Mouse (Mus musculus) heart, embryonic 12.5 days (tissue): Measurements from ENCODE around the gene Dennd1a. TPM values are rescaled to one million over a fixed set of nuclear protein-coding genes. Genes with fewer than 3 reads are reported as not detected.
A peak's percentile ranks its signal among the peaks of the same experiment; 100 is the strongest.

Experiments used
- ATAC-seq: fragments of 200-750 bp; cut with Nextera tagmentation; 2 replicates; pipeline ENCODE4 v1.8.0; 2017; ENCODE audit warnings: moderate TSS enrichment, moderate library complexity; ENCODE audit not compliant: insufficient number of reproducible peaks, low FRiP score
- H3K27ac ChIP-seq: fragments of 300-500 bp; sonication (generic); 2 replicates; pipeline ENCODE4 v1.5.1; 2016; ENCODE audit warnings: mild to moderate bottlenecking, moderate library complexity; ENCODE audit not compliant: poor library complexity, severe bottlenecking
- H3K27me3 ChIP-seq: fragments of 300-500 bp; sonication (generic); replicated peaks from 2 replicates; pipeline ENCODE4 v1.6.1; 2016; ENCODE audit warnings: mild to moderate bottlenecking, moderate library complexity
- H3K36me3 ChIP-seq: fragments of 300-500 bp; sonication (generic); 2 replicates; pipeline ENCODE4 v1.6.1; 2016; ENCODE audit warnings: mild to moderate bottlenecking, moderate library complexity
- H3K4me1 ChIP-seq: fragments of 300-500 bp; sonication (generic); replicated peaks from 2 replicates; pipeline ENCODE4 v1.6.1; 2016; ENCODE audit warnings: mild to moderate bottlenecking
- H3K4me2 ChIP-seq: fragments of 300-500 bp; sonication (generic); 2 replicates; pipeline ENCODE4 v1.6.1; 2016; ENCODE audit warnings: mild to moderate bottlenecking, moderate library complexity
- H3K4me3 ChIP-seq: fragments of 300-500 bp; sonication (generic); 2 replicates; pipeline ENCODE4 v1.5.1; 2016; ENCODE audit warnings: mild to moderate bottlenecking
- H3K9ac ChIP-seq: fragments of 300-500 bp; sonication (generic); 2 replicates; pipeline ENCODE4 v1.6.1; 2016; ENCODE audit warnings: mild to moderate bottlenecking, moderate library complexity
- H3K9me3 ChIP-seq: fragments of 300-500 bp; sonication (generic); replicated peaks from 2 replicates; pipeline ENCODE4 v1.6.1; 2016; ENCODE audit warnings: mild to moderate bottlenecking, moderate library complexity
- WGBS: fragments of 180-500 bp; shearing (Covaris S2); methylation state at CpG from one replicate; pipeline ENCODE4 v1.1.7; 2016; 5-methylcytosine and 5-hydroxymethylcytosine counted together
- polyA plus RNA-seq: library from polyadenylated mRNA; unstranded; fragments of >200 nt; fragmentation: Nextera tagmentation; extraction: Ambion mirVana; gene quantifications from 2 replicates; pipeline ENCODE4 v1.2.1, GENCODE M21; 2016

The Dennd1a gene
- polyA plus RNA-seq, 1 experiment from 2014 or later, result 15.8 TPM

GRCm38 (mm10) chr2:38048996-38049395, 238.2 kb downstream of the Dennd1a start:
- no peaks in the 10 kb centered on the region for H3K27me3 ChIP-seq
- no peak overlapping the region for H3K4me3 ChIP-seq
- H3K36me3 ChIP-seq, result no peaks in the 10 kb centered on the region
- H3K9ac ChIP-seq, result no peak overlapping the region
- no peak overlapping the region for H3K4me2 ChIP-seq
- no peak overlapping the region for H3K27ac ChIP-seq
- no peaks in the 10 kb centered on the region for H3K9me3 ChIP-seq
- peaks cover 25% of the 10 kb centered on the region for H3K4me1 ChIP-seq
- ATAC-seq, result no peak

- no peaks in the 10 kb centered on the region for H3K9me3 ChIP-seq
- H3K4me1 ChIP-seq, result no peaks in the 10 kb centered on the region
- no peaks in the 10 kb centered on the region for H3K27me3 ChIP-seq
- no peak overlapping the region for H3K9ac ChIP-seq
- no peak overlapping the region for H3K4me2 ChIP-seq
- 83% methylated on average over 4 of the region's 4 CpGs for WGBS
- H3K4me3 ChIP-seq, result no peak overlapping the region
- no peak for ATAC-seq
- H3K27ac ChIP-seq, result no peak overlapping the region
- no peaks in the 10 kb centered on the region for H3K36me3 ChIP-seq
Measured at GRCm38 (mm10) chr2:38045286-38045685, 241.9 kb downstream of the Dennd1a start.

GRCm38 (mm10) chr2:38040845-38041244, 246.3 kb downstream of the Dennd1a start:
- 64% methylated on average over 3 of the region's 3 CpGs for WGBS
- H3K4me2 ChIP-seq, result no peak overlapping the region
- no peaks in the 10 kb centered on the region for H3K36me3 ChIP-seq
- no peak for ATAC-seq
- no peak overlapping the region for H3K27ac ChIP-seq
- H3K4me1 ChIP-seq, result no peaks in the 10 kb centered on the region
- no peak overlapping the region for H3K9ac ChIP-seq
- H3K27me3 ChIP-seq, result no peaks in the 10 kb centered on the region
- H3K9me3 ChIP-seq, result no peaks in the 10 kb centered on the region
- no peak overlapping the region for H3K4me3 ChIP-seq

- Histone ChIP-seq H3K9ac (no peak overlapping the region), H3K4me3 (no peak overlapping the region), H3K27ac (no peak overlapping the region), H3K9me3 (no peaks in the 10 kb centered on the region), H3K27me3 (no peaks in the 10 kb centered on the region), H3K36me3 (no peaks in the 10 kb centered on the region), H3K4me2 (no peak overlapping the region), H3K4me1 (no peaks in the 10 kb centered on the region)
- no peak for ATAC-seq
- 96% methylated on average over 1 of the region's 1 CpGs for WGBS
Measured at GRCm38 (mm10) chr2:38039621-38040020, 247.6 kb downstream of the Dennd1a start.

- Histone ChIP-seq H3K4me3 (no peak overlapping the region), H3K4me2 (no peak overlapping the region), H3K9ac (no peak overlapping the region), H3K36me3 (no peaks in the 10 kb centered on the region), H3K9me3 (no peaks in the 10 kb centered on the region), H3K27me3 (no peaks in the 10 kb centered on the region), H3K4me1 (no peaks in the 10 kb centered on the region), H3K27ac (no peak overlapping the region)
- WGBS, result 88% methylated on average over 3 of the region's 3 CpGs
- ATAC-seq, result no peak
Measured at GRCm38 (mm10) chr2:38028317-38028716, 258.9 kb downstream of the Dennd1a start.

- no peaks in the 10 kb centered on the region for H3K36me3 ChIP-seq
- no peak for ATAC-seq
- no peak overlapping the region for H3K9ac ChIP-seq
- H3K4me2 ChIP-seq, result no peak overlapping the region
- 58% methylated on average over 6 of the region's 6 CpGs for WGBS
- H3K4me3 ChIP-seq, result no peak overlapping the region
- H3K4me1 ChIP-seq, result no peaks in the 10 kb centered on the region
- no peak overlapping the region for H3K27ac ChIP-seq
- no peaks in the 10 kb centered on the region for H3K9me3 ChIP-seq
- no peaks in the 10 kb centered on the region for H3K27me3 ChIP-seq
Measured at GRCm38 (mm10) chr2:38025615-38026014, 261.6 kb downstream of the Dennd1a start.

- Histone ChIP-seq H3K36me3 (no peaks in the 10 kb centered on the region), H3K9ac (no peak overlapping the region), H3K27me3 (no peaks in the 10 kb centered on the region), H3K4me2 (no peak overlapping the region), H3K27ac (no peak overlapping the region), H3K4me3 (no peak overlapping the region), H3K9me3 (no peaks in the 10 kb centered on the region), H3K4me1 (no peaks in the 10 kb centered on the region)
- WGBS, result 62% methylated on average over 4 of the region's 4 CpGs
- no peak for ATAC-seq
Measured at GRCm38 (mm10) chr2:38023741-38024130, 263.5 kb downstream of the Dennd1a start.

- no peaks in the 10 kb centered on the region for H3K27me3 ChIP-seq
- H3K4me2 ChIP-seq, result no peak overlapping the region
- no peaks in the 10 kb centered on the region for H3K36me3 ChIP-seq
- 71% methylated on average over 9 of the region's 9 CpGs for WGBS
- no peak overlapping the region for H3K27ac ChIP-seq
- H3K9me3 ChIP-seq, result no peaks in the 10 kb centered on the region
- no peak for ATAC-seq
- H3K4me3 ChIP-seq, result no peak overlapping the region
- H3K9ac ChIP-seq, result no peak overlapping the region
- H3K4me1 ChIP-seq, result no peaks in the 10 kb centered on the region
Measured at GRCm38 (mm10) chr2:38023054-38023740, 264.0 kb downstream of the Dennd1a start.

- no peak for ATAC-seq
- H3K9me3 ChIP-seq, result no peaks in the 10 kb centered on the region
- no peaks in the 10 kb centered on the region for H3K36me3 ChIP-seq
- H3K9ac ChIP-seq, result no peak overlapping the region
- WGBS, result 94% methylated on average over 9 of the region's 9 CpGs
- H3K27me3 ChIP-seq, result no peaks in the 10 kb centered on the region
- no peak overlapping the region for H3K27ac ChIP-seq
- no peaks in the 10 kb centered on the region for H3K4me1 ChIP-seq
- H3K4me3 ChIP-seq, result no peak overlapping the region
- H3K4me2 ChIP-seq, result no peak overlapping the region
Measured at GRCm38 (mm10) chr2:38021166-38021565, 266.0 kb downstream of the Dennd1a start.

- no peak; the same call in 1 of the 2 replicates for ATAC-seq
- H3K27ac ChIP-seq, result no peak overlapping the region
Measured at GRCm38 (mm10) chr2:38014702-38015101, 272.5 kb downstream of the Dennd1a start.

GRCm38 (mm10) chr2:38013839-38014365, 273.3 kb downstream of the Dennd1a start:
- Histone ChIP-seq H3K27me3 (no peaks in the 10 kb centered on the region), H3K9ac (no peak overlapping the region), H3K4me3 (no peak overlapping the region), H3K27ac (peak overlapping the region; percentile 60), H3K36me3 (no peaks in the 10 kb centered on the region), H3K4me2 (peak overlapping the region; percentile 53), H3K9me3 (no peaks in the 10 kb centered on the region), H3K4me1 (peaks cover 11% of the 10 kb centered on the region)
- WGBS, result 19% methylated on average over 5 of the region's 5 CpGs
- ATAC-seq, result 0 out of 2 replicates have a peak, but pooled peaks have one; percentile 42

More at GRCm38 (mm10) chr2:38014702-38015101, 272.5 kb downstream of the Dennd1a start:
- H3K9me3 ChIP-seq, result no peaks in the 10 kb centered on the region
- WGBS, result 47% methylated on average over 1 of the region's 1 CpGs
- no peak overlapping the region for H3K4me2 ChIP-seq
- H3K27me3 ChIP-seq, result no peaks in the 10 kb centered on the region
- no peak overlapping the region for H3K9ac ChIP-seq
- H3K36me3 ChIP-seq, result no peaks in the 10 kb centered on the region
- H3K4me3 ChIP-seq, result no peak overlapping the region
- H3K4me1 ChIP-seq, result peaks cover 11% of the 10 kb centered on the region

GRCm38 (mm10) chr2:38007238-38007637, 280.0 kb downstream of the Dennd1a start:
- no peak for ATAC-seq
- Histone ChIP-seq H3K27ac (no peak overlapping the region), H3K4me1 (no peaks in the 10 kb centered on the region), H3K27me3 (no peaks in the 10 kb centered on the region), H3K36me3 (no peaks in the 10 kb centered on the region), H3K9me3 (no peaks in the 10 kb centered on the region), H3K4me3 (no peak overlapping the region), H3K4me2 (no peak overlapping the region), H3K9ac (no peak overlapping the region)
- 92% methylated on average over 1 of the region's 1 CpGs for WGBS
